Mouse (Mus musculus): ENCODE measurements around the gene Fzd7. TPM values are rescaled to one million over a fixed set of nuclear protein-coding genes. Genes with fewer than 3 reads are reported as not detected.

The Fzd7 gene
- total and polyA plus RNA-seq, 2 experiments = 4.5 to 11.7 TPM

GRCm38 (mm10) chr1:59491517-59491916 is 9.3 kb downstream of the Fzd7 start:
- Histone ChIP-seq H3K4me3 (ENCODE audit: insufficient read depth, low read depth, low read length) (no peak overlapping the region), H3K36me3 (ENCODE audit: control insufficient read depth, insufficient read depth, low read length) (no peaks in the 10 kb centered on the region), H3K4me1 (ENCODE audit: control insufficient read depth, insufficient read depth, low read length) (peaks cover 13% of the 10 kb centered on the region), H3K27me3 (ENCODE audit: control insufficient read depth, insufficient read depth, low read length) (no peaks in the 10 kb centered on the region), H3K9ac (ENCODE audit: low read depth, low read length) (no peak overlapping the region), H3K79me2 (ENCODE audit: control insufficient read depth, insufficient read depth, low read length) (no peaks in the 10 kb centered on the region), H3K27ac (replicated peaks; ENCODE audit: insufficient read depth, low read depth, low read length) (no peak overlapping the region)
- no peak for DNase-seq (ENCODE audit: extremely low read depth, low read depth, low spot score)
- no peak for TF ChIP-seq CTCF (IDR thresholded peaks at IDR 0.05; ENCODE audit: low read depth, low read length)
- TF ChIP-seq POLR2A (IDR thresholded peaks at IDR 0.05; ENCODE audit: extremely low read depth, insufficient read depth, low read length) = no peak
- WGBS = 87% methylated on average over 9 of the region's 9 CpGs

GRCm38 (mm10) chr1:59492432-59492831 is 10.2 kb downstream of the Fzd7 start:
- Histone ChIP-seq H3K27me3 (ENCODE audit: control insufficient read depth, insufficient read depth, low read length) (no peaks in the 10 kb centered on the region), H3K36me3 (ENCODE audit: control insufficient read depth, insufficient read depth, low read length) (no peaks in the 10 kb centered on the region), H3K4me3 (ENCODE audit: insufficient read depth, low read depth, low read length) (no peak overlapping the region), H3K27ac (replicated peaks; ENCODE audit: insufficient read depth, low read depth, low read length) (no peak overlapping the region), H3K4me1 (ENCODE audit: control insufficient read depth, insufficient read depth, low read length) (peaks cover 11% of the 10 kb centered on the region), H3K79me2 (ENCODE audit: control insufficient read depth, insufficient read depth, low read length) (no peaks in the 10 kb centered on the region), H3K9ac (ENCODE audit: low read depth, low read length) (no peak overlapping the region)
- 61% methylated on average over 4 of the region's 4 CpGs for WGBS
- no peak for DNase-seq (ENCODE audit: extremely low read depth, low read depth, low spot score)
- TF ChIP-seq CTCF (IDR thresholded peaks at IDR 0.05; ENCODE audit: low read depth, low read length) (no peak), POLR2A (IDR thresholded peaks at IDR 0.05; ENCODE audit: extremely low read depth, insufficient read depth, low read length) (no peak)

GRCm38 (mm10) chr1:59495970-59496369 is 13.7 kb downstream of the Fzd7 start:
- Histone ChIP-seq H3K79me2 (ENCODE audit: control insufficient read depth, insufficient read depth, low read length) (no peaks in the 10 kb centered on the region), H3K27me3 (ENCODE audit: control insufficient read depth, insufficient read depth, low read length) (no peaks in the 10 kb centered on the region), H3K36me3 (ENCODE audit: control insufficient read depth, insufficient read depth, low read length) (no peaks in the 10 kb centered on the region), H3K4me3 (ENCODE audit: insufficient read depth, low read depth, low read length) (no peak overlapping the region), H3K27ac (replicated peaks; ENCODE audit: insufficient read depth, low read depth, low read length) (no peak overlapping the region), H3K4me1 (ENCODE audit: control insufficient read depth, insufficient read depth, low read length) (peaks cover 14% of the 10 kb centered on the region), H3K9ac (ENCODE audit: low read depth, low read length) (no peak overlapping the region)
- 81% methylated on average over 5 of the region's 5 CpGs for WGBS
- DNase-seq (ENCODE audit: extremely low read depth, low read depth, low spot score) = no peak
- TF ChIP-seq POLR2A (IDR thresholded peaks at IDR 0.05; ENCODE audit: extremely low read depth, insufficient read depth, low read length) = no peak
- no peak for TF ChIP-seq CTCF (IDR thresholded peaks at IDR 0.05; ENCODE audit: low read depth, low read length)

- no peaks in the 10 kb centered on the region for H3K79me2 ChIP-seq (ENCODE audit: control insufficient read depth, insufficient read depth, low read length)
- 38% methylated on average over 6 of the region's 6 CpGs for WGBS
- no peaks in the 10 kb centered on the region for H3K36me3 ChIP-seq (ENCODE audit: control insufficient read depth, insufficient read depth, low read length)
- peak; percentile 82 for DNase-seq (ENCODE audit: extremely low read depth, low read depth, low spot score)
- no peak overlapping the region for H3K4me3 ChIP-seq (ENCODE audit: insufficient read depth, low read depth, low read length)
- TF ChIP-seq POLR2A (IDR thresholded peaks at IDR 0.05; ENCODE audit: extremely low read depth, insufficient read depth, low read length) = no peak
- no peak for TF ChIP-seq CTCF (IDR thresholded peaks at IDR 0.05; ENCODE audit: low read depth, low read length)
- no peaks in the 10 kb centered on the region for H3K27me3 ChIP-seq (ENCODE audit: control insufficient read depth, insufficient read depth, low read length)
- no peak overlapping the region for H3K9ac ChIP-seq (ENCODE audit: low read depth, low read length)
- peaks cover 12% of the 10 kb centered on the region for H3K4me1 ChIP-seq (ENCODE audit: control insufficient read depth, insufficient read depth, low read length)
- H3K27ac ChIP-seq (replicated peaks; ENCODE audit: insufficient read depth, low read depth, low read length) = peak overlapping the region; percentile 15; the same call in 1 of the 2 replicates
These were observed 15.8 kb downstream of the Fzd7 start for GRCm38 (mm10) chr1:59497741-59498613.

GRCm38 (mm10) chr1:59499327-59499726 is 17.1 kb downstream of the Fzd7 start:
- no peaks in the 10 kb centered on the region for H3K79me2 ChIP-seq (ENCODE audit: control insufficient read depth, insufficient read depth, low read length)
- H3K4me3 ChIP-seq (ENCODE audit: insufficient read depth, low read depth, low read length) = no peak overlapping the region
- H3K27me3 ChIP-seq (ENCODE audit: control insufficient read depth, insufficient read depth, low read length) = no peaks in the 10 kb centered on the region
- 78% methylated on average over 3 of the region's 3 CpGs for WGBS
- no peaks in the 10 kb centered on the region for H3K36me3 ChIP-seq (ENCODE audit: control insufficient read depth, insufficient read depth, low read length)
- DNase-seq (ENCODE audit: extremely low read depth, low read depth, low spot score) = no peak
- H3K9ac ChIP-seq (ENCODE audit: low read depth, low read length) = no peak overlapping the region
- peaks cover 18% of the 10 kb centered on the region for H3K4me1 ChIP-seq (ENCODE audit: control insufficient read depth, insufficient read depth, low read length)
- H3K27ac ChIP-seq (replicated peaks; ENCODE audit: insufficient read depth, low read depth, low read length) = no peak overlapping the region
- no peak for TF ChIP-seq CTCF (IDR thresholded peaks at IDR 0.05; ENCODE audit: low read depth, low read length)
- TF ChIP-seq POLR2A (IDR thresholded peaks at IDR 0.05; ENCODE audit: extremely low read depth, insufficient read depth, low read length) = no peak

GRCm38 (mm10) chr1:59502355-59502754 is 20.1 kb downstream of the Fzd7 start:
- 33% methylated on average over 2 of the region's 2 CpGs for WGBS
- Histone ChIP-seq H3K9ac (ENCODE audit: low read depth, low read length) (no peak overlapping the region), H3K27me3 (ENCODE audit: control insufficient read depth, insufficient read depth, low read length) (no peaks in the 10 kb centered on the region), H3K27ac (replicated peaks; ENCODE audit: insufficient read depth, low read depth, low read length) (peak overlapping the region; percentile 71), H3K36me3 (ENCODE audit: control insufficient read depth, insufficient read depth, low read length) (no peaks in the 10 kb centered on the region), H3K79me2 (ENCODE audit: control insufficient read depth, insufficient read depth, low read length) (no peaks in the 10 kb centered on the region), H3K4me1 (ENCODE audit: control insufficient read depth, insufficient read depth, low read length) (peaks cover 18% of the 10 kb centered on the region), H3K4me3 (ENCODE audit: insufficient read depth, low read depth, low read length) (no peak overlapping the region)
- TF ChIP-seq POLR2A (IDR thresholded peaks at IDR 0.05; ENCODE audit: extremely low read depth, insufficient read depth, low read length) = no peak
- DNase-seq (ENCODE audit: extremely low read depth, low read depth, low spot score) = peak; percentile 61

Data from liver, adult 2 months (tissue).